21 mouse cellular contexts compared by ENCODE assay signal in the genomic region with DNA sequence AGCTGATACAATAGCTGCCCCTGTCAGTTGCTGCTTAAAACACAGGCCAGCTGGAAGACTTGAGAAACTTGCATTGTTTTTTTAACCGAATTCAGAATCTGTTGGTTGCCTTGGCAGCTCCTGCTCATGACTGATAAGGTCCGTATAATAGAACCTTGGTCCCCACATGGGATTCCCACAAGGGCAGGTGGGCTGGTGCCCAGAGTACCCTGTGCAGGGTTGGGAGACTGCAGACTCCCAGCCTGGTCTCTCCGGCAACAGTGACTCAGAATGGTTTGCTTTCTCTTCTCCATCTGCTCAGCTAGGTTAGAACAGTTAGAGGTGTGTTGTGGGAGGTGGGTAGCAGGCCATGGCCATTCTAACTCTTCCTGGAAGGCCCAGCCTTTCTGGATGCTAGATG.
A peak's percentile ranks its signal among the peaks of the same experiment; 100 is the strongest.
DNase-seq lines count a peak whose midpoint lies in the region; ATAC-seq lines count a peak whose summit lies in the region.
"Had no signal": no experiment of that assay in that cellular context is flagged by ENCODE, and none has a peak within 500 bp of the region (broad histone marks: within the 10 kb centered on the region; RNA-seq: fewer than 3 reads in every experiment).

No protein-coding gene starts in this region.

- 0 out of 2 replicates have a peak, but pooled peaks have one; percentile 13 for ATAC-seq in forebrain, embryonic 13.5 days
- ATAC-seq in forebrain, embryonic 11.5 days (replicated peaks; ENCODE audit: low FRiP score) = no peak
- ATAC-seq in midbrain, embryonic 14.5 days (ENCODE audit: low FRiP score, low TSS enrichment) = no peak
- no peak for ATAC-seq in midbrain, embryonic 16.5 days
- ATAC-seq in megakaryocyte progenitor cell, adult 5-6 weeks (replicated peaks; ENCODE audit: poor library complexity) = peak; percentile 60

- H3K4me3 ChIP-seq in forebrain, embryonic 13.5 days = no peak overlapping the region
- no peak overlapping the region for H3K4me3 ChIP-seq in forebrain, embryonic 11.5 days (ENCODE audit: low read depth, low read length)
- no peak overlapping the region for H3K4me3 ChIP-seq in midbrain, embryonic 14.5 days (replicated peaks; ENCODE audit: low read depth, low read length)
- no peak overlapping the region for H3K4me3 ChIP-seq in midbrain, embryonic 16.5 days (ENCODE audit: low read depth, low read length)
- H3K4me3 ChIP-seq: embryonic facial prominence, embryonic 15.5 days; erythroblast, embryonic 14.5 days; gastrocnemius, adult 2 months; heart, embryonic 12.5 days; hindbrain, embryonic 10.5 days had no signal

- no peaks in the 10 kb centered on the region for H3K9me3 ChIP-seq in forebrain, embryonic 13.5 days (replicated peaks)
- H3K9me3 ChIP-seq in forebrain, embryonic 11.5 days (ENCODE audit: control insufficient read depth, low read length) = no peaks in the 10 kb centered on the region
- no peaks in the 10 kb centered on the region for H3K9me3 ChIP-seq in midbrain, embryonic 14.5 days (ENCODE audit: control insufficient read depth, low read length)
- no peaks in the 10 kb centered on the region for H3K9me3 ChIP-seq in midbrain, embryonic 16.5 days (replicated peaks; ENCODE audit: control insufficient read depth, low read length, poor library complexity, severe bottlenecking)
- H3K9me3 ChIP-seq: embryonic facial prominence, embryonic 15.5 days; heart, embryonic 12.5 days; hindbrain, embryonic 10.5 days had no signal

- no peak for DNase-seq in forebrain, embryonic 11.5 days (ENCODE audit: low spot score)
- peak; percentile 12 to 20 for DNase-seq in layer of hippocampus, postnatal 10 days (ENCODE audit: low spot score in 2 of 2)
- DNase-seq in layer of hippocampus, adult 11-12 months (ENCODE audit: low spot score) = no peak
- DNase-seq in midbrain, embryonic 14.5 days = peak; percentile 6
- DNase-seq in adipocyte (ENCODE audit: low spot score) = no peak
- DNase-seq: adrenal gland, postnatal 10 days; cerebellum, adult 11 months; cerebellum, adult 8-10 months; cerebellum, postnatal 14 days; embryo, embryonic 11 days; gastrocnemius, adult 2 months; gastrocnemius, postnatal 25 days had no signal

- WGBS in forebrain, embryonic 13.5 days = 59% methylated on average over 3 of the region's 3 CpGs
- WGBS in forebrain, embryonic 11.5 days = 84% methylated on average over 3 of the region's 3 CpGs
- 67% methylated on average over 3 of the region's 3 CpGs for whole genome bisulfite sequencing in midbrain, embryonic 14.5 days
- 76% methylated on average over 3 of the region's 3 CpGs for WGBS in midbrain, embryonic 16.5 days

- H3K4me2 ChIP-seq in forebrain, embryonic 13.5 days = no peak overlapping the region
- H3K4me2 ChIP-seq in forebrain, embryonic 11.5 days (ENCODE audit: low read depth, low read length, severe bottlenecking) = no peak overlapping the region
- H3K4me2 ChIP-seq in midbrain, embryonic 14.5 days (ENCODE audit: low read length) = no peak overlapping the region
- no peak overlapping the region for H3K4me2 ChIP-seq in midbrain, embryonic 16.5 days (ENCODE audit: low read length)
- H3K4me2 ChIP-seq: embryonic facial prominence, embryonic 15.5 days; heart, embryonic 12.5 days; hindbrain, embryonic 14.5 days had no signal

- H3K27ac ChIP-seq in forebrain, embryonic 13.5 days = no peak overlapping the region
- no peak overlapping the region for H3K27ac ChIP-seq in forebrain, embryonic 11.5 days (ENCODE audit: low read depth, low read length)
- no peak overlapping the region for H3K27ac ChIP-seq in midbrain, embryonic 14.5 days (replicated peaks; ENCODE audit: low read depth, low read length)
- H3K27ac ChIP-seq in midbrain, embryonic 16.5 days (ENCODE audit: low read length) = no peak overlapping the region
- H3K27ac ChIP-seq: embryonic facial prominence, embryonic 15.5 days; gastrocnemius, adult 2 months; hindbrain, embryonic 10.5 days; hindbrain, embryonic 14.5 days had no signal

- H3K4me1 ChIP-seq in forebrain, embryonic 13.5 days = peaks cover 8% of the 10 kb centered on the region; the same call in 1 of the 2 replicates
- H3K4me1 ChIP-seq in forebrain, embryonic 11.5 days (replicated peaks; ENCODE audit: control insufficient read depth, insufficient read depth, low read length) = no peaks in the 10 kb centered on the region
- no peaks in the 10 kb centered on the region for H3K4me1 ChIP-seq in midbrain, embryonic 14.5 days (ENCODE audit: control insufficient read depth, insufficient read depth, low read length)
- H3K4me1 ChIP-seq in midbrain, embryonic 16.5 days (ENCODE audit: control insufficient read depth, insufficient read depth, low read length) = no peaks in the 10 kb centered on the region
- H3K4me1 ChIP-seq: embryonic facial prominence, embryonic 15.5 days; hindbrain, embryonic 10.5 days had no signal

- H3K27me3 ChIP-seq in forebrain, embryonic 13.5 days = no peaks in the 10 kb centered on the region
- no peaks in the 10 kb centered on the region for H3K27me3 ChIP-seq in forebrain, embryonic 11.5 days (ENCODE audit: control insufficient read depth, insufficient read depth, low read length)
- H3K27me3 ChIP-seq in midbrain, embryonic 14.5 days (ENCODE audit: control insufficient read depth, insufficient read depth, low read length) = no peaks in the 10 kb centered on the region
- H3K27me3 ChIP-seq in midbrain, embryonic 16.5 days (ENCODE audit: control insufficient read depth, insufficient read depth, low read depth, low read length) = no peaks in the 10 kb centered on the region
- H3K27me3 ChIP-seq: CH12.LX; embryonic facial prominence, embryonic 15.5 days; heart, embryonic 12.5 days had no signal

- no peaks in the 10 kb centered on the region for H3K36me3 ChIP-seq in forebrain, embryonic 13.5 days (ENCODE audit: poor library complexity, severe bottlenecking)
- no peaks in the 10 kb centered on the region for H3K36me3 ChIP-seq in forebrain, embryonic 11.5 days (ENCODE audit: control insufficient read depth, insufficient read depth, low read length)
- no peaks in the 10 kb centered on the region for H3K36me3 ChIP-seq in midbrain, embryonic 14.5 days (ENCODE audit: control insufficient read depth, insufficient read depth, low read length)
- H3K36me3 ChIP-seq in midbrain, embryonic 16.5 days (ENCODE audit: control insufficient read depth, insufficient read depth, low read length) = no peaks in the 10 kb centered on the region
- H3K36me3 ChIP-seq: embryonic facial prominence, embryonic 15.5 days; heart, embryonic 12.5 days; hindbrain, embryonic 10.5 days had no signal

- no peak overlapping the region for H3K9ac ChIP-seq in forebrain, embryonic 13.5 days
- no peak overlapping the region for H3K9ac ChIP-seq in forebrain, embryonic 11.5 days (ENCODE audit: low read length)
- no peak overlapping the region for H3K9ac ChIP-seq in midbrain, embryonic 14.5 days (replicated peaks; ENCODE audit: low read length)
- no peak overlapping the region for H3K9ac ChIP-seq in midbrain, embryonic 16.5 days (ENCODE audit: low read depth, low read length)
- H3K9ac ChIP-seq: embryonic facial prominence, embryonic 15.5 days; heart, embryonic 12.5 days; hindbrain, embryonic 14.5 days had no signal

Comparison
In these comparisons a context has a peak if more than half of its experiments do, and no peak if none do; other contexts are left out.
1. ATAC-seq: peak in forebrain, embryonic 13.5 days (single experiment) and megakaryocyte progenitor cell, adult 5-6 weeks (single experiment); none in forebrain, embryonic 11.5 days (single experiment), midbrain, embryonic 14.5 days (single experiment) and midbrain, embryonic 16.5 days (single experiment).
2. DNase-seq: peak in layer of hippocampus, postnatal 10 days (2 of 2) and midbrain, embryonic 14.5 days (single experiment); none in forebrain, embryonic 11.5 days (single experiment), layer of hippocampus, adult 11-12 months (single experiment) and adipocyte (single experiment).